Mouse (Mus musculus) heart, postnatal 0 days (tissue): ENCODE results near the gene Trappc6a. TPM values are rescaled to one million over a fixed set of nuclear protein-coding genes. Genes with fewer than 3 reads are reported as not detected.

ENCODE experiments used
- ATAC-seq: fragments of 200-750 bp; cut with Nextera tagmentation; 2 replicates; pipeline ENCODE4 v1.8.0; 2017; ENCODE audit warnings: low read depth, moderate number of reproducible peaks, moderate library complexity; ENCODE audit not compliant: insufficient read depth
- DNase-seq: peaks from one replicate; pipeline ENCODE4 v3.0.0-alpha.2; 2016; ENCODE audit warnings: low spot score
- H3K27ac ChIP-seq: fragments of 300-500 bp; sonication (generic); 2 replicates; pipeline ENCODE4 v1.5.1; 2014; ENCODE audit warnings: low read depth, mild to moderate bottlenecking
- H3K27me3 ChIP-seq: fragments of 300-500 bp; sonication (generic); 2 replicates; pipeline ENCODE4 v1.6.1; 2014; ENCODE audit warnings: low read length, mixed read lengths; ENCODE audit not compliant: control insufficient read depth, insufficient read depth
- H3K36me3 ChIP-seq: fragments of 300-500 bp; sonication (generic); replicated peaks from 2 replicates; pipeline ENCODE4 v1.6.1; 2014; ENCODE audit warnings: low read length, mixed read lengths; ENCODE audit not compliant: control insufficient read depth, insufficient read depth
- H3K4me1 ChIP-seq: fragments of 300-500 bp; sonication (generic); 2 replicates; pipeline ENCODE4 v1.6.1; 2014; ENCODE audit warnings: antibody characterized with exemption; ENCODE audit not compliant: control insufficient read depth, insufficient read depth
- H3K4me2 ChIP-seq: fragments of 300-500 bp; sonication (generic); 2 replicates; pipeline ENCODE4 v1.6.1; 2014; ENCODE audit warnings: low read depth, mild to moderate bottlenecking, low read length, moderate library complexity
- H3K4me3 ChIP-seq: fragments of 300-500 bp; sonication (generic); 2 replicates; pipeline ENCODE4 v1.5.1; 2014; ENCODE audit warnings: low read depth, low read length
- H3K9ac ChIP-seq: fragments of 300-500 bp; sonication (generic); replicated peaks from 2 replicates; pipeline ENCODE4 v1.6.1; 2014; ENCODE audit warnings: low read depth, low read length, mixed read lengths
- H3K9me3 ChIP-seq: fragments of 300-500 bp; sonication (generic); replicated peaks from 2 replicates; pipeline ENCODE4 v1.6.1; 2016; ENCODE audit warnings: low read length; ENCODE audit not compliant: control insufficient read depth
- CTCF ChIP-seq: IDR thresholded peaks from 2 replicates; pipeline ENCODE4 v1.5.1; 2016; ENCODE audit warnings: antibody characterized with exemption, control low read depth, low read depth
- EP300 ChIP-seq: IDR thresholded peaks from 2 replicates; pipeline ENCODE4 v1.6.1; 2016; ENCODE audit warnings: antibody characterized with exemption, low read depth
- WGBS: fragments of 180-500 bp; shearing (Covaris S2); extraction: QIAGEN DNeasy Blood & Tissue Kit; methylation state at CpG from one replicate; pipeline ENCODE4 v1.1.7; 2014; 5-methylcytosine and 5-hydroxymethylcytosine counted together
- polyA plus RNA-seq: library from polyadenylated mRNA; unstranded; fragments of >200 nt; fragmentation: Nextera tagmentation; extraction: Ambion mirVana; gene quantifications from 2 replicates; pipeline ENCODE4 v1.2.1, GENCODE M21; 2015
- total RNA-seq: library from RNA; depleted of rRNA; stranded (reverse); fragments of >200 nt; gene quantifications from 2 replicates; pipeline ENCODE4 v1.2.3, GENCODE M21; 2014; ENCODE audit warnings: low replicate concordance

The Trappc6a gene
- total and polyA plus RNA-seq, 2 experiments from 2014 or later = 65.1 to 79.5 TPM

- Histone ChIP-seq H3K4me2 (no peak overlapping the region), H3K9me3 (no peaks in the 10 kb centered on the region), H3K27ac (peak overlapping the region; percentile 59), H3K9ac (no peak overlapping the region), H3K36me3 (no peaks in the 10 kb centered on the region), H3K4me1 (peaks cover 37% of the 10 kb centered on the region), H3K27me3 (no peaks in the 10 kb centered on the region), H3K4me3 (no peak overlapping the region)
- ATAC-seq = peak; percentile 79
- peak; percentile 47 for DNase-seq
- no peak for TF ChIP-seq CTCF
- WGBS = 52% methylated on average over 8 of the region's 8 CpGs
These were observed 34.0 kb downstream of the Trappc6a start for GRCm38 (mm10) chr7:19542155-19542691.

- Histone ChIP-seq H3K27ac (no peak overlapping the region), H3K4me2 (no peak overlapping the region), H3K9ac (no peak overlapping the region), H3K27me3 (no peaks in the 10 kb centered on the region), H3K36me3 (no peaks in the 10 kb centered on the region), H3K4me1 (peaks cover 37% of the 10 kb centered on the region), H3K4me3 (no peak overlapping the region), H3K9me3 (no peaks in the 10 kb centered on the region)
- no peak for DNase-seq
- WGBS = 38% methylated on average over 6 of the region's 6 CpGs
- TF ChIP-seq CTCF (peak; percentile 52), EP300 (peak; percentile 54; the same call in 1 of the 2 replicates)
- ATAC-seq = no peak
These were observed 35.4 kb downstream of the Trappc6a start for GRCm38 (mm10) chr7:19543584-19543983.

GRCm38 (mm10) chr7:19546007-19546406, 37.8 kb downstream of the Trappc6a start:
- H3K4me3 ChIP-seq = no peak overlapping the region
- TF ChIP-seq CTCF (no peak), EP300 (no peak)
- ATAC-seq = peak; percentile 48; the same call in 1 of the 2 replicates
- peak; percentile 36 for DNase-seq
- no peak overlapping the region for H3K27ac ChIP-seq
- H3K27me3 ChIP-seq = no peaks in the 10 kb centered on the region
- H3K4me2 ChIP-seq = no peak overlapping the region
- no peak overlapping the region for H3K9ac ChIP-seq
- H3K9me3 ChIP-seq = no peaks in the 10 kb centered on the region
- H3K4me1 ChIP-seq = peaks cover 32% of the 10 kb centered on the region
- H3K36me3 ChIP-seq = no peaks in the 10 kb centered on the region
- WGBS = 18% methylated on average over 3 of the region's 3 CpGs

- Histone ChIP-seq H3K4me3 (no peak overlapping the region), H3K27ac (no peak overlapping the region), H3K9me3 (no peaks in the 10 kb centered on the region), H3K36me3 (no peaks in the 10 kb centered on the region), H3K4me1 (peaks cover 17% of the 10 kb centered on the region), H3K4me2 (no peak overlapping the region), H3K27me3 (no peaks in the 10 kb centered on the region), H3K9ac (no peak overlapping the region)
- 79% methylated on average over 2 of the region's 2 CpGs for WGBS
- TF ChIP-seq CTCF (no peak), EP300 (no peak)
- ATAC-seq (no peak), DNase-seq (no peak)
These were observed 39.3 kb downstream of the Trappc6a start for GRCm38 (mm10) chr7:19547344-19547969.

GRCm38 (mm10) chr7:19549394-19549793, 41.2 kb downstream of the Trappc6a start:
- Histone ChIP-seq H3K9me3 (no peaks in the 10 kb centered on the region), H3K27me3 (no peaks in the 10 kb centered on the region), H3K4me3 (no peak overlapping the region), H3K4me2 (no peak overlapping the region), H3K9ac (no peak overlapping the region), H3K27ac (no peak overlapping the region), H3K4me1 (peaks cover 6% of the 10 kb centered on the region), H3K36me3 (0 out of 2 replicates have a peak, but pooled peaks cover 8% of the 10 kb centered on the region)
- ATAC-seq (no peak), DNase-seq (no peak)
- TF ChIP-seq EP300 (no peak), CTCF (no peak)
- 79% methylated on average over 10 of the region's 10 CpGs for WGBS
